Mouse (Mus musculus) kidney, embryonic 15.5 days (tissue): ENCODE results near the gene Ddx21. TPM values are rescaled to one million over a fixed set of nuclear protein-coding genes. Genes with fewer than 3 reads are reported as not detected.
"Not testable (repeated sequence)": the region's sequence is repeated elsewhere in the genome, so short reads cannot be mapped to it uniquely, and the experiment has no call there.

Experiments used
- ATAC-seq: fragments of 200-750 bp; cut with Nextera tagmentation; replicated peaks from 2 replicates; pipeline ENCODE4 v1.8.0; 2017; ENCODE audit warnings: moderate TSS enrichment; ENCODE audit not compliant: low FRiP score
- H3K27ac ChIP-seq: fragments of 300-500 bp; sonication (generic); 2 replicates; pipeline ENCODE4 v1.5.1; 2015; ENCODE audit warnings: mild to moderate bottlenecking, inconsistent platforms
- H3K27me3 ChIP-seq: fragments of 300-500 bp; sonication (generic); 2 replicates; pipeline ENCODE4 v1.6.1; 2015; ENCODE audit warnings: inconsistent platforms
- H3K36me3 ChIP-seq: fragments of 300-500 bp; sonication (generic); 2 replicates; pipeline ENCODE4 v1.6.1; 2015; ENCODE audit warnings: inconsistent platforms
- H3K4me1 ChIP-seq: fragments of 300-500 bp; sonication (generic); 2 replicates; pipeline ENCODE4 v1.6.1; 2015; ENCODE audit warnings: inconsistent platforms
- H3K4me2 ChIP-seq: fragments of 300-500 bp; sonication (generic); 2 replicates; pipeline ENCODE4 v1.6.1; 2015; ENCODE audit warnings: moderate library complexity, mild to moderate bottlenecking, inconsistent platforms
- H3K4me3 ChIP-seq: fragments of 300-500 bp; sonication (generic); replicated peaks from 2 replicates; pipeline ENCODE4 v1.5.1; 2015; ENCODE audit warnings: mild to moderate bottlenecking, inconsistent platforms
- H3K9ac ChIP-seq: fragments of 300-500 bp; sonication (generic); 2 replicates; pipeline ENCODE4 v1.6.1; 2015; ENCODE audit warnings: mild to moderate bottlenecking, inconsistent platforms
- H3K9me3 ChIP-seq: fragments of 300-500 bp; sonication (generic); replicated peaks from 2 replicates; pipeline ENCODE4 v1.6.1; 2016; ENCODE audit warnings: inconsistent platforms
- WGBS: fragments of 180-500 bp; shearing (Covaris S2); methylation state at CpG from one replicate; pipeline ENCODE4 v1.1.7; 2015; ENCODE audit warnings: mixed read lengths; 5-methylcytosine and 5-hydroxymethylcytosine counted together
- polyA plus RNA-seq: library from polyadenylated mRNA; unstranded; fragments of >200 nt; fragmentation: Nextera tagmentation; extraction: Ambion mirVana; gene quantifications from 2 replicates; pipeline ENCODE4 v1.2.1, GENCODE M21; 2015

Gene Ddx21
- 24.2 and 24.6 TPM in 2 replicates for polyA plus RNA-seq

- Histone ChIP-seq H3K36me3 (peaks cover 13% of the 10 kb centered on the region), H3K4me1 (peaks cover 20% of the 10 kb centered on the region), H3K9ac (peak within 1 kb of the TSS; percentile 70), H3K4me3 (peak within 1 kb of the TSS; percentile 80), H3K4me2 (peak within 1 kb of the TSS; percentile 95), H3K9me3 (no peaks in the 10 kb centered on the region), H3K27me3 (no peaks in the 10 kb centered on the region), H3K27ac (peak within 1 kb of the TSS; percentile 71; the same call in 1 of the 2 replicates)
- WGBS: 6% methylated on average over 53 of the region's 53 CpGs
- peak; percentile 98 for ATAC-seq
Measured at GRCm38 (mm10) chr10:62602177-62603040, at the start of gene Ddx21. TSS of gene Ddx21 (minus strand) at chr10:62602281.

- Histone ChIP-seq H3K9ac (peak within 1 kb of the TSS; percentile 84), H3K4me1 (peaks cover 9% of the 10 kb centered on the region), H3K27me3 (no peaks in the 10 kb centered on the region), H3K9me3 (no peaks in the 10 kb centered on the region), H3K4me3 (peak within 1 kb of the TSS; percentile 82), H3K36me3 (peaks cover 14% of the 10 kb centered on the region), H3K27ac (peak within 1 kb of the TSS; percentile 96), H3K4me2 (peak within 1 kb of the TSS; percentile 66)
- WGBS: under 1% methylated on average over 83 of the region's 89 CpGs
- ATAC-seq: peak; percentile 100
Measured at GRCm38 (mm10) chr10:62650881-62651810, 49.1 kb upstream of the Ddx21 start, which contains the start of gene Ddx50. TSS of gene Ddx50 (minus strand) at chr10:62651218.

- Histone ChIP-seq H3K9me3 (no peaks in the 10 kb centered on the region), H3K4me3 (peak overlapping the region; percentile 82), H3K27me3 (no peaks in the 10 kb centered on the region), H3K9ac (peak overlapping the region; percentile 84), H3K27ac (peak overlapping the region; percentile 96), H3K36me3 (peaks cover 22% of the 10 kb centered on the region), H3K4me1 (peaks cover 9% of the 10 kb centered on the region), H3K4me2 (peak overlapping the region; percentile 66)
- WGBS: under 1% methylated on average over 17 of the region's 17 CpGs
- ATAC-seq: no peak
Measured at GRCm38 (mm10) chr10:62650358-62650782, 48.3 kb upstream of the Ddx21 start.

GRCm38 (mm10) chr10:62604161-62604560 is 2.1 kb upstream of the Ddx21 start:
- no peak for ATAC-seq
- no peak overlapping the region for H3K4me3 ChIP-seq

GRCm38 (mm10) chr10:62603233-62604030 is 1.4 kb upstream of the Ddx21 start:
- peaks cover 3% of the 10 kb centered on the region for H3K36me3 ChIP-seq
- 88% methylated on average over 12 of the region's 12 CpGs for WGBS
- ATAC-seq: no peak
- no peak overlapping the region for H3K4me3 ChIP-seq
- no peak overlapping the region; the same call in 1 of the 2 replicates for H3K4me2 ChIP-seq
- peaks cover 17% of the 10 kb centered on the region for H3K4me1 ChIP-seq
- no peaks in the 10 kb centered on the region for H3K9me3 ChIP-seq
- H3K27ac ChIP-seq: no peak overlapping the region
- H3K27me3 ChIP-seq: no peaks in the 10 kb centered on the region
- H3K9ac ChIP-seq: no peak overlapping the region

More at GRCm38 (mm10) chr10:62604161-62604560, 2.1 kb upstream of the Ddx21 start:
- no peak overlapping the region for H3K9ac ChIP-seq
- no peaks in the 10 kb centered on the region for H3K36me3 ChIP-seq
- H3K9me3 ChIP-seq: no peaks in the 10 kb centered on the region
- H3K27me3 ChIP-seq: no peaks in the 10 kb centered on the region
- no peak overlapping the region for H3K4me2 ChIP-seq
- WGBS: 86% methylated on average over 3 of the region's 3 CpGs
- peaks cover 17% of the 10 kb centered on the region for H3K4me1 ChIP-seq
- no peak overlapping the region for H3K27ac ChIP-seq

GRCm38 (mm10) chr10:62601833-62602176 is 276 bp downstream of the Ddx21 start:
- under 1% methylated on average over 23 of the region's 23 CpGs for WGBS
- peak; percentile 84 for ATAC-seq
- H3K27ac ChIP-seq: peak overlapping the region; percentile 71; the same call in 1 of the 2 replicates
- H3K36me3 ChIP-seq: peaks cover 19% of the 10 kb centered on the region
- H3K9me3 ChIP-seq: no peaks in the 10 kb centered on the region
- H3K4me3 ChIP-seq: peak overlapping the region; percentile 80
- peaks cover 20% of the 10 kb centered on the region for H3K4me1 ChIP-seq
- H3K9ac ChIP-seq: peak overlapping the region; percentile 70
- peak overlapping the region; percentile 95 for H3K4me2 ChIP-seq
- H3K27me3 ChIP-seq: no peaks in the 10 kb centered on the region

GRCm38 (mm10) chr10:62601053-62601791 is 859 bp downstream of the Ddx21 start:
- Histone ChIP-seq H3K4me3 (peak overlapping the region; percentile 80), H3K9ac (peak overlapping the region; percentile 70), H3K36me3 (peaks cover 22% of the 10 kb centered on the region), H3K4me2 (peak overlapping the region; percentile 95), H3K9me3 (no peaks in the 10 kb centered on the region), H3K27ac (no peak overlapping the region), H3K27me3 (no peaks in the 10 kb centered on the region), H3K4me1 (peaks cover 20% of the 10 kb centered on the region)
- ATAC-seq: no peak
- WGBS: 11% methylated on average over 20 of the region's 20 CpGs

- peaks cover 20% of the 10 kb centered on the region for H3K4me1 ChIP-seq
- no peaks in the 10 kb centered on the region for H3K9me3 ChIP-seq
- peaks cover 33% of the 10 kb centered on the region for H3K36me3 ChIP-seq
- 0 out of 2 replicates have a peak overlapping the region, but pooled peaks have one; percentile 6 for H3K4me2 ChIP-seq
- no peaks in the 10 kb centered on the region for H3K27me3 ChIP-seq
- H3K27ac ChIP-seq: no peak overlapping the region
- no peak for ATAC-seq
- no peak overlapping the region for H3K4me3 ChIP-seq
- no peak overlapping the region for H3K9ac ChIP-seq
- 85% methylated on average over 6 of the region's 6 CpGs for WGBS
Measured at GRCm38 (mm10) chr10:62600056-62600455, 2.0 kb downstream of the Ddx21 start.

GRCm38 (mm10) chr10:62599311-62599710 is 2.8 kb downstream of the Ddx21 start:
- H3K36me3 ChIP-seq: peaks cover 40% of the 10 kb centered on the region
- ATAC-seq, H3K27ac ChIP-seq, H3K4me3 ChIP-seq, H3K4me2 ChIP-seq, H3K27me3 ChIP-seq, H3K9ac ChIP-seq, H3K9me3 ChIP-seq: not testable (repeated sequence)
- WGBS: 96% methylated on average over 3 of the region's 3 CpGs
- H3K4me1 ChIP-seq: peaks cover 20% of the 10 kb centered on the region

GRCm38 (mm10) chr10:62592496-62592895 is 9.6 kb downstream of the Ddx21 start:
- Histone ChIP-seq H3K9ac (no peak overlapping the region), H3K36me3 (peaks cover 95% of the 10 kb centered on the region), H3K27me3 (no peaks in the 10 kb centered on the region), H3K27ac (no peak overlapping the region), H3K4me1 (no peaks in the 10 kb centered on the region), H3K9me3 (no peaks in the 10 kb centered on the region), H3K4me3 (no peak overlapping the region), H3K4me2 (no peak overlapping the region)
- ATAC-seq: no peak
- WGBS: 91% methylated on average over 7 of the region's 7 CpGs
